Mouse (Mus musculus): ENCODE data around the gene Map3k11.

DNA sequence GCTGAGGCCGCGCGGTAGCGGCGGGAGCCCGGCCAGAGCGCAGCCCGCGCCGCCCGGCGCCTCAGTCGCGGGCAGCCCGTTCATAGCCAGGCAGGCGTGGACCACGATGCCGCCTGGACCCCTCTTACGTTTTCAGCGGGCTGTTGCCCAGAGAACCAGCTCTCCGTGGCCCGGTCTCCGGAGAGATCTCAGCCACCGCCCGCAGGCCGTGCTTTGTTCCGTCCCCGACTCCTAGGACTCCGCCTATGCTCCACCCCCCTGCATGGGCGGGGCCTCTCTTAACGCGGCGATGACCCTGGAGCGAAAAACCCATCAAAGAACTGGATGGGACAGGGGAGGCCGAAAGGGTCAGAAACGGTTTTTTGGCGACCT is 40.9 kb downstream of the Map3k11 start, which contains the start of gene Fam89b:
- TF ChIP-seq TAL1 (IDR thresholded peaks at IDR 0.05; ENCODE audit: low read length) (no peak), GATA1 (IDR thresholded peaks at IDR 0.05; ENCODE audit: low read length) (no peak)

Data from erythroblast, embryonic 14.5 days (primary cell).